8 mouse cellular contexts compared by ENCODE assay signal in genomic region chr6:115853091-115853813, GRCm38 (mm10). TPM values are rescaled to one million over a fixed set of nuclear protein-coding genes. Genes with fewer than 3 reads are reported as not detected.
DNase-seq lines count a peak whose midpoint lies in the region; ATAC-seq lines count a peak whose summit lies in the region.

Mbd4 (minus strand) TSS chr6:115853371.
Ift122 (plus strand) TSS chr6:115853470.

- peak within 1 kb of the TSS; percentile 79 for H3K9ac ChIP-seq in lung, embryonic 16.5 days (ENCODE audit: low read length)

- no peaks in the 10 kb centered on the region for H3K36me3 ChIP-seq in lung, embryonic 16.5 days (ENCODE audit: control insufficient read depth, insufficient read depth, low read length)

- H3K9me3 ChIP-seq in lung, embryonic 16.5 days (ENCODE audit: control insufficient read depth, low read length), result no peaks in the 10 kb centered on the region

- H3K4me2 ChIP-seq in lung, embryonic 16.5 days (ENCODE audit: low read depth, low read length), result peak within 1 kb of the TSS; percentile 83

- H3K4me1 ChIP-seq in lung, embryonic 16.5 days (replicated peaks; ENCODE audit: control insufficient read depth, insufficient read depth, low read length), result peaks cover 22% of the 10 kb centered on the region

- ATAC-seq in hematopoietic stem cell, adult 5-6 weeks (replicated peaks in 1 of 2; ENCODE audit: insufficient read depth in 1 of 2, low FRiP score in 2 of 2, low TSS enrichment in 1 of 2, low read depth in 1 of 2, poor library complexity in 2 of 2, severe bottlenecking in 2 of 2), result peak; percentile 99
- peak; percentile 99 for ATAC-seq in lung, embryonic 16.5 days (ENCODE audit: low read depth)

- DNase-seq in MEL-GATA-1-ER (ENCODE audit: extremely low read depth, low read depth), result peak; percentile 99
- peak; percentile 95 for DNase-seq in cerebellum, adult 8-10 months
- peak; percentile 100 for DNase-seq in forelimb bud, embryonic 11.5 days (ENCODE audit: low read depth, low spot score)
- DNase-seq in layer of hippocampus, adult 9-10 months (ENCODE audit: low spot score), result peak; percentile 93
- DNase-seq in ovary, postnatal 10 days (ENCODE audit: low spot score), result peak; percentile 95
- peak; percentile 96 to 99 for DNase-seq in thymus, postnatal 10 days (ENCODE audit: low spot score in 2 of 2)

- peak within 1 kb of the TSS; percentile 93 for H3K27ac ChIP-seq in lung, embryonic 16.5 days (ENCODE audit: low read length)

- WGBS in lung, embryonic 16.5 days, result under 1% methylated on average over 51 of the region's 51 CpGs

- H3K4me3 ChIP-seq in lung, embryonic 16.5 days (ENCODE audit: low read length), result peak within 1 kb of the TSS; percentile 70

- no peaks in the 10 kb centered on the region for H3K27me3 ChIP-seq in lung, embryonic 16.5 days (ENCODE audit: control insufficient read depth, insufficient read depth, low read depth, low read length)

RNA-seq across cellular contexts. Expression of gene Mbd4, which starts in this region (rescaled TPM):
- 24.4 and 27.3 TPM in 2 replicates for total RNA-seq in hematopoietic stem cell, adult 5-6 weeks (2017)
- 22.4 and 23.5 TPM in 2 replicates for polyA plus RNA-seq in lung, embryonic 16.5 days (2015; fragmentation: Nextera tagmentation; extraction: Ambion mirVana)

RNA-seq across cellular contexts. Expression of gene Ift122, which starts in this region (rescaled TPM):
- total RNA-seq in hematopoietic stem cell, adult 5-6 weeks (2017), result 10.6 and 12.9 TPM in 2 replicates
- polyA plus RNA-seq in lung, embryonic 16.5 days (2015; fragmentation: Nextera tagmentation; extraction: Ambion mirVana), result 23.4 and 23.5 TPM in 2 replicates

Comparison
In these comparisons a context has a peak if more than half of its experiments do, and no peak if none do; other contexts are left out.
1. Peak in every context shown above with its lines: DNase-seq, ATAC-seq, H3K4me3 ChIP-seq and H3K27ac ChIP-seq.